Mouse (Mus musculus) megakaryocyte, embryonic 14.5 days (primary cell): Measurements from ENCODE around the gene Aph1c.

Experiments used
- FLI1 ChIP-seq: IDR thresholded peaks from 2 replicates; pipeline ENCODE4 v1.6.1; 2012; ENCODE audit warnings: low read length, inconsistent platforms, mixed read lengths
- GATA1 ChIP-seq: IDR thresholded peaks from 3 replicates; pipeline ENCODE4 v1.6.1; 2012; ENCODE audit warnings: mixed read lengths, low read length, inconsistent platforms, borderline replicate concordance

DNA sequence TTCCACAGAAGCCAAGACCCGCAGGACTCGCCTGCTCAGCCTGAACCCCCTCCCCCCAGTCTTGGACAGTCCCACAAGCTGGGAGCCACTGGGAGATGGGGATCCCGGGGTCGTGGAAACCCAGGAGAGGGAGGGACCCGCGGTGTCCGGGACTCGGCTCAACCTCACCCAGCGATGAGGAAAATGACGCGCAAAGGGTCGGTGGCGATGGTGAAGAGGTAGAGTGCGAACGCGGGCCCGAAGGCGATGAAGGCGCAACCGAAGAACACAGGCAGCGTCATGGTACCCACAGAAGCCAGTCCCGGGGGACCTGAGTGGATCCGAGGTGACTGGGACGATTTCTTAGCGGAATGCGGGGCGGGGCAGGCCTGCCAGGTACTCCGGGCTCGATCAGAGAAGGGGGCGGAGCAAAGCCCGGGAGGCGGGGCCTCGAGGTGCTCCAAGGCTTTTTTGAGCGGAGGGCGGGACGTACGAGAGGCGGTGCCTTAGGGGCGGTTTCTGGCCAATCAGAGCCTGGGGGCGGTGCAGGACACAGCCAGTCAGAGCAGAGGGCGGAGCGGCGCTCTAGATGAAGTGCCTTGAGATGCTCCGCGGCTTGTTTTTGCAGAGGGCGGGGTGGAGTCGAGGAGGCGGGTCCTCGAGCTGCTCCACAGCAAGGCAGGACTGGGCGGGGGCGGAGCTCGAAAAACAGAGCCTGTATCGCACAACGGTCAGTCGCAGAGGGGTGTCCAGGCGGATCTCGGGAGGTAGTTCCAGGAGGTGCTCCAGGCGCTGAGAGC, at the start of gene Aph1c:
- no peak for TF ChIP-seq GATA1
- no peak for TF ChIP-seq FLI1
